Comparison of ENCODE assay signal across 20 mouse cellular contexts in genomic region chr9:66265645-66266044, GRCm38 (mm10).
DNase-seq lines count a peak whose midpoint lies in the region; ATAC-seq and TF ChIP-seq lines count a peak whose summit lies in the region.
"Had no signal": no experiment of that assay in that cellular context is flagged by ENCODE, and none has a peak within 500 bp of the region (broad histone marks: within the 10 kb centered on the region; RNA-seq: fewer than 3 reads in every experiment).

No protein-coding gene starts in this region.

- no peaks in the 10 kb centered on the region for H3K4me1 ChIP-seq in forebrain, embryonic 12.5 days
- H3K4me1 ChIP-seq in forebrain, embryonic 16.5 days (replicated peaks; ENCODE audit: control insufficient read depth, insufficient read depth, low read length), result no peaks in the 10 kb centered on the region
- H3K4me1 ChIP-seq in midbrain, embryonic 11.5 days (ENCODE audit: control insufficient read depth, insufficient read depth, low read length), result 0 out of 2 replicates have a peak, but pooled peaks cover 2% of the 10 kb centered on the region
- no peaks in the 10 kb centered on the region for H3K4me1 ChIP-seq in midbrain, embryonic 13.5 days (replicated peaks)
- H3K4me1 ChIP-seq in small intestine, adult 2 months (ENCODE audit: control insufficient read depth, insufficient read depth, insufficient read length, low read length), result peaks cover 23% of the 10 kb centered on the region; the same call in 1 of the 2 replicates
- H3K4me1 ChIP-seq: midbrain, embryonic 12.5 days had no signal

- 0 out of 2 replicates have a peak overlapping the region, but pooled peaks have one; percentile 15 for H3K27ac ChIP-seq in forebrain, embryonic 12.5 days
- H3K27ac ChIP-seq in forebrain, embryonic 16.5 days (ENCODE audit: low read length), result no peak overlapping the region
- no peak overlapping the region for H3K27ac ChIP-seq in midbrain, embryonic 11.5 days (ENCODE audit: low read depth, low read length)
- no peak overlapping the region for H3K27ac ChIP-seq in midbrain, embryonic 13.5 days
- H3K27ac ChIP-seq in small intestine, adult 2 months (ENCODE audit: insufficient read depth, low read depth, low read length), result peak overlapping the region; percentile 95
- H3K27ac ChIP-seq: forebrain, embryonic 13.5 days; hindbrain, embryonic 10.5 days; kidney, postnatal 0 days; limb, embryonic 10.5 days; midbrain, embryonic 12.5 days had no signal

- H3K9ac ChIP-seq in forebrain, embryonic 12.5 days, result no peak overlapping the region
- no peak overlapping the region for H3K9ac ChIP-seq in forebrain, embryonic 16.5 days (replicated peaks; ENCODE audit: low read depth, low read length)
- no peak overlapping the region for H3K9ac ChIP-seq in midbrain, embryonic 11.5 days (ENCODE audit: low read length)
- no peak overlapping the region for H3K9ac ChIP-seq in midbrain, embryonic 13.5 days (replicated peaks)
- H3K9ac ChIP-seq: forebrain, embryonic 13.5 days; midbrain, embryonic 12.5 days had no signal

- H3K27me3 ChIP-seq in forebrain, embryonic 12.5 days, result no peaks in the 10 kb centered on the region
- no peaks in the 10 kb centered on the region for H3K27me3 ChIP-seq in forebrain, embryonic 16.5 days (replicated peaks; ENCODE audit: control insufficient read depth, insufficient read depth, low read length)
- no peaks in the 10 kb centered on the region for H3K27me3 ChIP-seq in midbrain, embryonic 11.5 days (ENCODE audit: control insufficient read depth, insufficient read depth, low read length)
- no peaks in the 10 kb centered on the region for H3K27me3 ChIP-seq in midbrain, embryonic 13.5 days
- no peaks in the 10 kb centered on the region for H3K27me3 ChIP-seq in small intestine, adult 2 months (ENCODE audit: control insufficient read depth, insufficient read depth, low read length)
- H3K27me3 ChIP-seq: forebrain, embryonic 13.5 days; midbrain, embryonic 12.5 days had no signal

- peak; percentile 51 for DNase-seq in midbrain, embryonic 11.5 days (ENCODE audit: low spot score, missing footprints)
- peak; percentile 49 to 68 for DNase-seq in left cerebral cortex, adult 9 months (ENCODE audit: low spot score in 2 of 2)
- DNase-seq in c-Kit-positive CD71-positive TER-119-positive erythroid progenitor cells, embryonic 14.5 days (ENCODE audit: low spot score), result no peak
- DNase-seq in retina, postnatal 1 day, result no peak
- DNase-seq: adrenal gland, postnatal 14 days; cerebellum, adult 8-10 months; gastrocnemius, postnatal 10 days; lung, adult 2 months; lung, postnatal 4 days had no signal

- H3K9me3 ChIP-seq in forebrain, embryonic 12.5 days, result no peaks in the 10 kb centered on the region
- no peaks in the 10 kb centered on the region for H3K9me3 ChIP-seq in forebrain, embryonic 16.5 days (ENCODE audit: control insufficient read depth, low read length)
- H3K9me3 ChIP-seq in midbrain, embryonic 11.5 days (ENCODE audit: control insufficient read depth, low read length), result no peaks in the 10 kb centered on the region
- no peaks in the 10 kb centered on the region for H3K9me3 ChIP-seq in midbrain, embryonic 13.5 days
- H3K9me3 ChIP-seq: forebrain, embryonic 13.5 days; hindbrain, embryonic 10.5 days; limb, embryonic 10.5 days; midbrain, embryonic 12.5 days had no signal

- no peak overlapping the region for H3K4me2 ChIP-seq in forebrain, embryonic 12.5 days
- H3K4me2 ChIP-seq in forebrain, embryonic 16.5 days (ENCODE audit: low read length), result no peak overlapping the region
- H3K4me2 ChIP-seq in midbrain, embryonic 11.5 days, result no peak overlapping the region
- H3K4me2 ChIP-seq in midbrain, embryonic 13.5 days (replicated peaks), result no peak overlapping the region
- H3K4me2 ChIP-seq: forebrain, embryonic 13.5 days; liver, embryonic 11.5 days; midbrain, embryonic 12.5 days had no signal

- H3K36me3 ChIP-seq in forebrain, embryonic 12.5 days (replicated peaks), result no peaks in the 10 kb centered on the region
- H3K36me3 ChIP-seq in forebrain, embryonic 16.5 days (ENCODE audit: control insufficient read depth, insufficient read depth), result no peaks in the 10 kb centered on the region
- H3K36me3 ChIP-seq in midbrain, embryonic 11.5 days (ENCODE audit: control insufficient read depth, insufficient read depth, low read length), result no peaks in the 10 kb centered on the region
- no peaks in the 10 kb centered on the region for H3K36me3 ChIP-seq in midbrain, embryonic 13.5 days
- H3K36me3 ChIP-seq in small intestine, adult 2 months (ENCODE audit: control insufficient read depth, insufficient read depth, low read length), result no peaks in the 10 kb centered on the region
- H3K36me3 ChIP-seq: hindbrain, embryonic 10.5 days; limb, embryonic 10.5 days; midbrain, embryonic 12.5 days had no signal

- ATAC-seq in forebrain, embryonic 12.5 days (ENCODE audit: low FRiP score), result no peak
- no peak for ATAC-seq in forebrain, embryonic 16.5 days
- ATAC-seq in midbrain, embryonic 11.5 days (ENCODE audit: low FRiP score), result no peak
- no peak for ATAC-seq in midbrain, embryonic 13.5 days
- ATAC-seq: forebrain, embryonic 13.5 days had no signal

- WGBS in forebrain, embryonic 12.5 days, result 71% methylated on average over 2 of the region's 2 CpGs
- 70% methylated on average over 2 of the region's 2 CpGs for WGBS in forebrain, embryonic 16.5 days
- 57% methylated on average over 2 of the region's 2 CpGs for WGBS in midbrain, embryonic 11.5 days
- whole genome bisulfite sequencing in midbrain, embryonic 13.5 days, result 60% methylated on average over 2 of the region's 2 CpGs
- 20% methylated on average over 2 of the region's 2 CpGs for WGBS in small intestine, adult 2 months

- no peak for TF ChIP-seq POLR2A in small intestine, adult 2 months (IDR thresholded peaks at IDR 0.05; ENCODE audit: low read depth, low read length)

- H3K4me3 ChIP-seq in forebrain, embryonic 12.5 days (replicated peaks), result no peak overlapping the region
- H3K4me3 ChIP-seq in forebrain, embryonic 16.5 days (replicated peaks; ENCODE audit: low read length), result no peak overlapping the region
- H3K4me3 ChIP-seq in midbrain, embryonic 11.5 days (ENCODE audit: low read depth, low read length), result no peak overlapping the region
- no peak overlapping the region for H3K4me3 ChIP-seq in midbrain, embryonic 13.5 days (replicated peaks)
- no peak overlapping the region for H3K4me3 ChIP-seq in small intestine, adult 2 months (ENCODE audit: low read depth, low read length)
- H3K4me3 ChIP-seq: forebrain, embryonic 13.5 days; hindbrain, embryonic 10.5 days; layer of hippocampus, adult 2 months; limb, embryonic 10.5 days; midbrain, embryonic 12.5 days had no signal

- no peak for TF ChIP-seq CTCF in small intestine, adult 2 months (IDR thresholded peaks at IDR 0.05; ENCODE audit: extremely low read depth, insufficient read length, insufficient replicate concordance, low read depth, low read length)

Comparison
In these comparisons a context has a peak if more than half of its experiments do, and no peak if none do; other contexts are left out.
1. H3K27ac ChIP-seq: peak in forebrain, embryonic 12.5 days (single experiment) and small intestine, adult 2 months (single experiment); none in forebrain, embryonic 16.5 days (single experiment), midbrain, embryonic 11.5 days (single experiment) and midbrain, embryonic 13.5 days (single experiment).
2. DNase-seq: peak in midbrain, embryonic 11.5 days (single experiment) and left cerebral cortex, adult 9 months (2 of 2); none in c-Kit-positive CD71-positive TER-119-positive erythroid progenitor cells, embryonic 14.5 days (single experiment) and retina, postnatal 1 day (single experiment).